34 mouse cellular contexts compared by ENCODE assay signal in the genomic region with DNA sequence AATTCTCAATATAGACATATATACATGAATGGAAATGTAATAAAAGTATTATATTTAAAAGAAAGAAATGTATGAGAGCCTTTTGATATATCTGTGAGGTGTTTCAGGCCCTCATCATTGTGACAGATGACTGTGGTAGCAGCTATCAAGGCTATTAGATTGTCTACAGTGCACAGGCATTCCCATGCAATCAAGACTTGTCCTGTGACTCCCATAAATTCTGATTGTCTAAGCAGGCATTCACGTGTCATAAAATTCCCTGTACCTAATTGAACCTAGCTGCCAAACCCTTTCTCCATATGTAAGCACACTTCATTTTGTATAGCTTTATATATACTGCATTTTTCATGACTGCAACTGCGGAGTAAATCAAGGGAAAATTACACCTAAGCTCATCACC.
"Had no signal": no experiment of that assay in that cellular context is flagged by ENCODE, and none has a peak within 500 bp of the region (broad histone marks: within the 10 kb centered on the region; RNA-seq: fewer than 3 reads in every experiment).

No protein-coding gene starts in this region.

- H3K4me2 ChIP-seq: heart, embryonic 12.5 days; heart, embryonic 13.5 days; heart, embryonic 15.5 days; hindbrain, embryonic 12.5 days; hindbrain, embryonic 13.5 days; hindbrain, embryonic 14.5 days; hindbrain, embryonic 15.5 days; kidney, embryonic 15.5 days had no signal

- DNase-seq: heart, adult 18-20 months; heart, adult 2 months; heart, postnatal 10 days; heart, postnatal 14 days; heart, postnatal 36 days; heart, postnatal 4 days; kidney, adult 11 months; kidney, adult 18-20 months; kidney, adult 2 months; kidney, adult 8-10 months; kidney, adult 9 months; kidney, postnatal 10 days; kidney, postnatal 14 days; kidney, postnatal 25 days; kidney, postnatal 36 days; kidney, postnatal 4 days; layer of hippocampus, adult 9-11 months; layer of hippocampus, postnatal 36 days had no signal

- H3K9me3 ChIP-seq: heart, embryonic 10.5 days; heart, embryonic 12.5 days; heart, embryonic 13.5 days; heart, embryonic 15.5 days; hindbrain, embryonic 10.5 days; hindbrain, embryonic 12.5 days; hindbrain, embryonic 13.5 days; hindbrain, embryonic 15.5 days; kidney, embryonic 15.5 days had no signal

- H3K9ac ChIP-seq: heart, embryonic 12.5 days; heart, embryonic 13.5 days; heart, embryonic 15.5 days; hindbrain, embryonic 12.5 days; hindbrain, embryonic 13.5 days; hindbrain, embryonic 14.5 days; hindbrain, embryonic 15.5 days; kidney, embryonic 15.5 days had no signal

- H3K27ac ChIP-seq: heart, adult 2 months; heart, embryonic 10.5 days; heart, embryonic 13.5 days; heart, embryonic 15.5 days; hindbrain, embryonic 10.5 days; hindbrain, embryonic 12.5 days; hindbrain, embryonic 13.5 days; hindbrain, embryonic 14.5 days; hindbrain, embryonic 15.5 days; hindbrain, postnatal 0 days; kidney, embryonic 15.5 days; kidney, postnatal 0 days; layer of hippocampus, adult 2 months had no signal

- H3K36me3 ChIP-seq: heart, embryonic 10.5 days; heart, embryonic 12.5 days; heart, embryonic 13.5 days; heart, embryonic 15.5 days; hindbrain, embryonic 10.5 days; hindbrain, embryonic 12.5 days; hindbrain, embryonic 13.5 days; hindbrain, embryonic 15.5 days; kidney, embryonic 15.5 days had no signal

- ATAC-seq: hindbrain, embryonic 16.5 days; hindbrain, postnatal 0 days; inflammation-experienced regulatory T-cells, adult 6 months; intestine, postnatal 0 days had no signal

- H3K4me3 ChIP-seq: heart, adult 2 months; heart, embryonic 10.5 days; heart, embryonic 12.5 days; heart, embryonic 13.5 days; heart, embryonic 15.5 days; hindbrain, embryonic 10.5 days; hindbrain, embryonic 12.5 days; hindbrain, embryonic 13.5 days; hindbrain, embryonic 15.5 days; kidney, embryonic 15.5 days; layer of hippocampus, adult 2 months had no signal

- H3K27me3 ChIP-seq: heart, embryonic 12.5 days; heart, embryonic 13.5 days; heart, embryonic 15.5 days; hindbrain, embryonic 12.5 days; hindbrain, embryonic 13.5 days; hindbrain, embryonic 15.5 days; kidney, embryonic 15.5 days had no signal

- H3K4me1 ChIP-seq: heart, embryonic 10.5 days; heart, embryonic 12.5 days; heart, embryonic 13.5 days; heart, embryonic 15.5 days; hindbrain, embryonic 10.5 days; hindbrain, embryonic 12.5 days; kidney, embryonic 15.5 days had no signal
